Mouse (Mus musculus): ENCODE results near the gene Ushbp1. TPM values are rescaled to one million over a fixed set of nuclear protein-coding genes. Genes with fewer than 3 reads are reported as not detected.

The Ushbp1 gene
- total and polyA plus RNA-seq, 3 experiments, result 0.04 to 0.07 TPM; not detected in 1

- Histone ChIP-seq H3K9ac (ENCODE audit: control insufficient read depth, low read depth, low read length, poor library complexity, severe bottlenecking) (peak within 1 kb of the TSS; percentile 84), H3K27ac (ENCODE audit: control insufficient read depth, low read depth, low read length) (peak within 1 kb of the TSS; percentile 57), H3K79me2 (ENCODE audit: control insufficient read depth, insufficient read depth, low read length, poor library complexity) (peaks cover 26% of the 10 kb centered on the region), H3K4me3 (ENCODE audit: control insufficient read depth in 1 of 2, insufficient read depth in 1 of 2, low read depth in 2 of 2, low read length in 2 of 2) (peak within 1 kb of the TSS; percentile 77 to 82), H3K4me1 (ENCODE audit: control insufficient read depth in 1 of 2, insufficient read depth in 2 of 2, low read length in 2 of 2) (peaks cover 0 to 18% of the 10 kb centered on the region in 2 experiments; a peak in 2 of 4 replicates), H3K9me3 (replicated peaks; ENCODE audit: insufficient read depth, low read length) (no peaks in the 10 kb centered on the region), H3K36me3 (ENCODE audit: control insufficient read depth in 1 of 2, insufficient read depth in 2 of 2, low read length in 2 of 2) (peaks cover 0 to 11% of the 10 kb centered on the region in 2 experiments; a peak in 2 of 4 replicates), H3K27me3 (ENCODE audit: control insufficient read depth in 1 of 2, insufficient read depth in 2 of 2, low read length in 2 of 2) (no peaks in the 10 kb centered on the region)
- DNase-seq (ENCODE audit: low read depth, low spot score), result peak; percentile 97
- TF ChIP-seq TCF12 (IDR thresholded peaks at IDR 0.05; ENCODE audit: low read depth, low read length) (no peak), SIN3A (IDR thresholded peaks at IDR 0.05; ENCODE audit: low read length) (peak; percentile 85), ZKSCAN1 (IDR thresholded peaks at IDR 0.05; ENCODE audit: low read depth, low read length) (no peak), TAL1 (IDR thresholded peaks at IDR 0.05; ENCODE audit: low read length) (no peak), GABPA (IDR thresholded peaks at IDR 0.05; ENCODE audit: low read depth, low read length) (no peak), UBTF (IDR thresholded peaks at IDR 0.05; ENCODE audit: borderline replicate concordance, insufficient read depth, low read depth, low read length) (0 out of 2 replicates have a peak, but pooled peaks have one; percentile 31), POLR2AphosphoS2 (IDR thresholded peaks at IDR 0.05; ENCODE audit: low read length) (peak; percentile 97), USF2 (IDR thresholded peaks at IDR 0.05; ENCODE audit: borderline replicate concordance in 1 of 2, insufficient read depth in 1 of 2, low read depth in 1 of 2, low read length in 2 of 2) (no peak), JUND (IDR thresholded peaks at IDR 0.05; ENCODE audit: low read depth, low read length) (no peak), ETS1 (IDR thresholded peaks at IDR 0.05; ENCODE audit: low read depth, low read length) (no peak), BHLHE40 (IDR thresholded peaks at IDR 0.05; ENCODE audit: borderline replicate concordance, low read depth, low read length) (peak; percentile 45; the same call in 1 of the 2 replicates), RCOR1 (IDR thresholded peaks at IDR 0.05; ENCODE audit: low read depth, low read length) (peak; percentile 44; the same call in 1 of the 2 replicates), USF1 (IDR thresholded peaks at IDR 0.05; ENCODE audit: low read depth, low read length) (no peak), MYC (IDR thresholded peaks at IDR 0.05; ENCODE audit: low read depth, low read length) (peak; percentile 96), MEF2A (IDR thresholded peaks at IDR 0.05; ENCODE audit: extremely low read depth, insufficient replicate concordance, low read depth, low read length, poor library complexity, severe bottlenecking) (no peak), KAT2A (conservative IDR thresholded peaks at IDR 0.05; ENCODE audit: low read depth, low read length) (no peak; the same call in 1 of the 2 replicates), ZC3H11A (IDR thresholded peaks at IDR 0.05; ENCODE audit: low read depth, low read length) (no peak), MXI1 (IDR thresholded peaks at IDR 0.05; ENCODE audit: low read depth, low read length) (peak; percentile 86), POLR2AphosphoS5 (IDR thresholded peaks at IDR 0.05; ENCODE audit: borderline replicate concordance, low read depth, low read length) (peak; percentile 4; the same call in 1 of the 2 replicates), CTCF (IDR thresholded peaks at IDR 0.05 in 2 of 3, conservative IDR thresholded peaks at IDR 0.05 in 1 of 3; ENCODE audit: control insufficient read depth in 1 of 3, insufficient read depth in 1 of 3, low read depth in 2 of 3, low read length in 3 of 3, poor library complexity in 1 of 3, severe bottlenecking in 1 of 3) (peak; percentile 9 to 26 (median 20); a peak in 3 of 6 replicates), ZMIZ1 (IDR thresholded peaks at IDR 0.05; ENCODE audit: low read depth, low read length) (peak; percentile 97), HCFC1 (IDR thresholded peaks at IDR 0.05; ENCODE audit: low read depth, low read length) (peak; percentile 66), NRF1 (IDR thresholded peaks at IDR 0.05; ENCODE audit: insufficient read depth, low read depth, low read length, poor library complexity, severe bottlenecking) (peak; percentile 89), POLR2A (IDR thresholded peaks at IDR 0.05; ENCODE audit: control insufficient read depth in 1 of 2, insufficient read depth in 1 of 2, low read depth in 1 of 2, low read length in 2 of 2, poor library complexity in 1 of 2) (peak; percentile 84 to 98; a peak in 3 of 4 replicates), ELF1 (IDR thresholded peaks at IDR 0.05; ENCODE audit: low read depth, low read length) (no peak), MAX (IDR thresholded peaks at IDR 0.05; ENCODE audit: low read length) (peak; percentile 85), MAZ (IDR thresholded peaks at IDR 0.05; ENCODE audit: low read depth, low read length) (no peak), TBP (IDR thresholded peaks at IDR 0.05; ENCODE audit: low read depth, low read length) (peak; percentile 95), RAD21 (IDR thresholded peaks at IDR 0.05; ENCODE audit: low read depth, low read length) (no peak), SMC3 (IDR thresholded peaks at IDR 0.05; ENCODE audit: low read depth, low read length) (peak; percentile 20), GATA1 (IDR thresholded peaks at IDR 0.05; ENCODE audit: low read depth, low read length) (no peak), MAFK (IDR thresholded peaks at IDR 0.05; ENCODE audit: borderline replicate concordance, low read depth, low read length) (no peak), NELFE (IDR thresholded peaks at IDR 0.05; ENCODE audit: low read depth, low read length) (peak; percentile 98), MYB (IDR thresholded peaks at IDR 0.05; ENCODE audit: low read depth, low read length) (peak; percentile 26; the same call in 1 of the 2 replicates), ZNF384 (IDR thresholded peaks at IDR 0.05; ENCODE audit: low read depth, low read length) (no peak)
Measured at GRCm38 (mm10) chr8:71405401-71406098, 9.9 kb upstream of the Ushbp1 start, which contains the start of gene Ankle1. Ankle1 (plus strand) TSS chr8:71406010.

Measured in MEL (cell line).